Mouse (Mus musculus) heart, adult 10 weeks (tissue): Measurements from ENCODE around the gene Lyve1. TPM values are rescaled to one million over a fixed set of nuclear protein-coding genes. Genes with fewer than 3 reads are reported as not detected.

ENCODE experiments used
- polyA plus RNA-seq: library from polyadenylated mRNA; stranded (reverse); fragments of 350-450 nt; fragmentation: Illumina TruSeq; extraction: RNeasy Lipid Tissue Mini Kit (QIAGEN cat#74804); gene quantifications from one replicate; pipeline ENCODE4 v1.2.3, GENCODE M21; 2014; ENCODE audit warnings: low read depth, low replicate concordance

The Lyve1 gene
- polyA plus RNA-seq, result 21.9 TPM

DNA sequence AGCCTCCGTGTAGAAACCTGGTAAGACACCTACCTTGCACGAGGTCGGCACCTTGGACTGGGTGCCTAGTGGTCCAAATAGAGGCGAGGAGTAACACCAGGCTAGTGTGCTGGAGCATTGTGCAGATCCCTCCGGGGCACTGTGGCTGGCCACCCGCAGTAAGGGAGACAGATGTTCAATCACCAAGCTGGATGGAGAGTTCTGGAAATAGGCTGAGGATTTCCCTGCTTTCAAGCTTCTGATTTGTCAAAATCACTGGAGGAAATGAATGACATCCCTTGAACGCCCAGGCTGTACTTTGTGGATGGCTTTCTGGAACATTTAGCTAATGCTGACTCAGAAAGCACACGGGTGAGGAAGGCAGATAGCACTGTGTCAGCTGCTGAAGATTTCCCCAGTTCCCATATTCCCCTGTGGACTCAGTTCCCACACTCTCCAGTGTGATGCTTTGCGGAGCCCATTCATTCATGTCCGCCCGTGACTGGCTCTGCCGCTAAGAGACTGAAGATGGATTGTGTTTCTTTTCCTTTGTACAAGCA lies at the start of gene Lyve1:
Lyve1 (minus strand) TSS at position 489 of the 539 bp plus-strand sequence.

GRCm38 (mm10) chr7:110843916-110844874 lies 18.8 kb downstream of the Lyve1 start, which contains the start of gene Rnf141:
Rnf141 (minus strand) TSS chr7:110844457.

Other genes starting within 250 kb of the Lyve1 start
- 27.9 TPM for gene Sbf2, start 248.3 kb downstream of the Lyve1 start, polyA plus RNA-seq
- gene Adm, start 235.6 kb downstream of the Lyve1 start, polyA plus RNA-seq, result 18.4 TPM
- 34.5 TPM for gene Ampd3, start 95.0 kb downstream of the Lyve1 start, polyA plus RNA-seq
- 28.9 TPM for gene Rnf141, start 18.8 kb downstream of the Lyve1 start, polyA plus RNA-seq
- 18.1 TPM for gene Mrvi1, start 119.2 kb upstream of the Lyve1 start, polyA plus RNA-seq
- gene Ctr9, start 165.7 kb upstream of the Lyve1 start, polyA plus RNA-seq, result 14.2 TPM
- gene Eif4g2, start 219.8 kb upstream of the Lyve1 start, polyA plus RNA-seq, result 594 TPM